Mouse (Mus musculus): Measurements from ENCODE around the gene Mreg. TPM values are rescaled to one million over a fixed set of nuclear protein-coding genes. Genes with fewer than 3 reads are reported as not detected.
A peak's percentile ranks its signal among the peaks of the same experiment; 100 is the strongest.

Gene Mreg
- total and polyA plus RNA-seq, 3 experiments: 50.6 to 69.8 (median 52.4) TPM

DNA sequence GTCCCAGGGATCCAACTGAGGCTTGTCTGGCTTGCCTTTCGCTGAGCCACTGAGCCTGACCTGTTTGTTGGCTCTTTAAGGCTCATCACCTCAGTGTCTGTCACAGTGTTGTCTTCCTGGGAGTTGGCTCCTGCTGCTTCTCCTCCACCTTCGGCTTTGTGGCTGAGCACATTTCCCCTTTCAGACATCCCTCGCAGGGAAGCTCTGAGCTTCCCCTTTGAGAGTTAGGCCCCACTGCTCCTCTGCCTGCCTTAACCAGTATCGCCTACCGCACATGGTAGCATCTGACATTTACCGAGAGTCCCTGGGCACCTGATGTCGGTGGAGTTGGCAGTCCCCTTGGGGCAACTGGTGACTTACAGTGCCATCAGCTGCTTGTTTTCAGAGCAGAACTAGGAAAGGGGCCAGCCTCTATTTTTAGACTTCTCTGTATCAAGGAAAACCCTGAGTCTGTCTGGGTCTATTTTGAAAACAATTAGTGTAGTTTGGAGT lies 2.4 kb upstream of the Mreg start (continued):
- 0 out of 2 replicates have a peak, but pooled peaks have one; percentile 23 for TF ChIP-seq NRF1 (IDR thresholded peaks at IDR 0.05; ENCODE audit: low read depth, low read length)
- TF ChIP-seq KAT2A (IDR thresholded peaks at IDR 0.05; ENCODE audit: insufficient replicate concordance, low read length): no peak
- TF ChIP-seq ZNF384 (IDR thresholded peaks at IDR 0.05; ENCODE audit: low read depth, low read length): peak; percentile 36; the same call in 1 of the 2 replicates
- no peak for TF ChIP-seq JUN (IDR thresholded peaks at IDR 0.05; ENCODE audit: insufficient read depth, low read depth, low read length)
- no peak for TF ChIP-seq E2F4 (IDR thresholded peaks at IDR 0.05; ENCODE audit: insufficient replicate concordance, low read depth, low read length)

DNA sequence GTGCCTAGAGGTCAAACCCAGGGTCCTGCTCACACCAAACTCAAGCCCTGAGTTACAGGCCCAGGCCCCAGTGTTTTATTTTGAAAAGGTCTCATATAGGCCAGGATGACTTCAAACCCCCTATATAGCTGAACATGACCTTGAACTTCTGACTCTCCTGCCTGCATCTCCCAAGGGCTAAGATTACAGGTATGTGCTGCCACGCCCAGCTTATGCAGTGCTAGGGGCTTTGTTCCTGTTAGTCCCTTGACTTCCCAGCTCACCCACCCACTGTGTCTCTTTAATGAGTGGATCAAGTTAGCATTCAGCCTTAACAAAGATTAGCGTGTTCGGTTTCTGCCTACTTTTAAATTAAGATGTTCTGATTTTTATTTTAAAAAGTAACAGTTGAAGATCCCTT lies 1.8 kb upstream of the Mreg start:
- Histone ChIP-seq H3K9ac (ENCODE audit: insufficient read depth, low read depth) (no peak overlapping the region), H3K4me3 (replicated peaks in 1 of 3; ENCODE audit: low read depth in 2 of 3, low read length in 2 of 3, poor library complexity in 1 of 3) (no peak overlapping the region), H3K4me2 (ENCODE audit: insufficient read depth, low read depth, poor library complexity, severe bottlenecking) (no peak overlapping the region), H3K79me2 (replicated peaks; ENCODE audit: control insufficient read depth, extremely low read depth, insufficient read depth, poor library complexity, severe bottlenecking) (peaks cover 28% of the 10 kb centered on the region), H3K36me3 (replicated peaks in 1 of 2; ENCODE audit: control insufficient read depth in 1 of 2, insufficient read depth in 1 of 2, low read length in 1 of 2) (peaks cover 0 to 9% of the 10 kb centered on the region in 2 experiments), H3K4me1 (ENCODE audit: control insufficient read depth in 1 of 2, insufficient read depth in 2 of 2) (peaks cover 18 to 51% of the 10 kb centered on the region in 2 experiments), H3K27me3 (replicated peaks) (no peaks in the 10 kb centered on the region), H3K9me3 (replicated peaks; ENCODE audit: low read length) (no peaks in the 10 kb centered on the region), H3K27ac (ENCODE audit: insufficient read depth, low read depth) (peak overlapping the region; percentile 81)
- dilution Hi-C loops (cut with MboI; ENCODE audit: extremely low pct_ligation_motif_present, extremely low pct_unique_long_range_greater_than_20kb, low sequenced_read_pairs) (no loop called here), in situ Hi-C loops (cut with MboI; ENCODE audit: low pct_ligation_motif_present, low pct_unique_long_range_greater_than_20kb, low sequenced_read_pairs) (no loop called here)
- TF ChIP-seq KAT2A (IDR thresholded peaks at IDR 0.05; ENCODE audit: insufficient replicate concordance, low read length): no peak
- TF ChIP-seq RCOR1 (conservative IDR thresholded peaks at IDR 0.05; ENCODE audit: low read depth, low read length): no peak
- no peak for TF ChIP-seq POLR2AphosphoS2 (IDR thresholded peaks at IDR 0.05; ENCODE audit: low read depth, low read length)
- no peak for TF ChIP-seq HCFC1 (IDR thresholded peaks at IDR 0.05; ENCODE audit: low read depth, low read length)
- no peak for TF ChIP-seq NELFE (IDR thresholded peaks at IDR 0.05; ENCODE audit: low read depth, low read length)
- TF ChIP-seq CTCF (conservative IDR thresholded peaks at IDR 0.05 in 1 of 2, IDR thresholded peaks at IDR 0.05 in 1 of 2; ENCODE audit: low read depth in 2 of 2, low read length in 2 of 2): no peak
- no peak for DNase-seq (ENCODE audit: extremely low read depth)

DNA sequence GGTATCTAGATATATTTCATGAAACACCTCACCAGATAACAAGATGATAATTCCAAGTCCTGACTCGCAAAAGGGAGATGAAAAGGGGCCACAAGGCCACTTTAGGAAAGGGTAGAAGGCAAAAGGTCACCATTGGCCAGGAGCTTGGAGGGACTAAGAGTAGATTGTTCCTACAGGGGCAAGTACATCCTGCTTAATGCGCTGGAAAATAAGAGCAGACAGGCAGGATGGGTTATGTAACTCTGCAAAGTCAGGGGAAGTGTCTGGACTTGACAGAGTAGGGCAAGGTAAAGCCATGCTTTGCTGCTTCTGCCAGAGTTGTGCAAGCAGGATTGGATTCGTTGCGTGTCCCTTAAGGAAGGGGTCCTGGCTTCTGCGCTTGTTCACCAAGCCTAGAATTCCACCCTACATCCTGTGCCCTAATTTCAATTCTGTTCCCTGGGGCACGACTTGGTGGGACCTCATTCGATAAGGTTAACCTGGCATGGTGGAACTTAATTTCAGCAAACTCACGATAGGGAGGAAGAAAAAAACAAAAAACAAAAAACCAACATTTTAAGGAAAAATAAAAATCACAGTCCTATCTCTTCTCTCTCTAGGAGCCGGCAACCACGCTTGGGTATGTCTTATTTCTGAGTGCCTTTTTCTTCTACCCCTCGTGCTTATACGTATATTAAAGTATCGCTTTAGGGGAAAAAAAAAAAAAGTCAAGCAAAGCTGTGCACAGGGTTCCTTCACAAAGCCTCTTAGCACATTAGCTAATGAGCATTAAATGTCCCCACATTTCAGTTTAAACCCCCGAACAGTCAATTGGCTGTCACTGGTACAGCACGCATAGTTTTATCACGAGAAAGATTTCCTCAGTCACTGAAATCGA lies 1.1 kb downstream of the Mreg start:
- peaks cover 57% of the 10 kb centered on the region for H3K79me2 ChIP-seq (replicated peaks; ENCODE audit: control insufficient read depth, extremely low read depth, insufficient read depth, poor library complexity, severe bottlenecking)
- H3K36me3 ChIP-seq (replicated peaks in 1 of 2; ENCODE audit: control insufficient read depth in 1 of 2, insufficient read depth in 1 of 2, low read length in 1 of 2): peaks cover 0 to 28% of the 10 kb centered on the region in 2 experiments
- dilution Hi-C loops (cut with MboI; ENCODE audit: extremely low pct_ligation_motif_present, extremely low pct_unique_long_range_greater_than_20kb, low sequenced_read_pairs): no loop called here
- H3K27ac ChIP-seq (ENCODE audit: insufficient read depth, low read depth): peak overlapping the region; percentile 63
- peaks cover 29 to 66% of the 10 kb centered on the region in 2 experiments for H3K4me1 ChIP-seq (ENCODE audit: control insufficient read depth in 1 of 2, insufficient read depth in 2 of 2)
- H3K27me3 ChIP-seq (replicated peaks): no peaks in the 10 kb centered on the region
- no peak for DNase-seq (ENCODE audit: extremely low read depth)
- H3K4me2 ChIP-seq (ENCODE audit: insufficient read depth, low read depth, poor library complexity, severe bottlenecking): peak overlapping the region; percentile 73
- in situ Hi-C loops (cut with MboI; ENCODE audit: low pct_ligation_motif_present, low pct_unique_long_range_greater_than_20kb, low sequenced_read_pairs): no loop called here
- peak overlapping the region; percentile 100 for H3K9ac ChIP-seq (ENCODE audit: insufficient read depth, low read depth)
- peak overlapping the region; percentile 68 to 79 (median 79) for H3K4me3 ChIP-seq (replicated peaks in 1 of 3; ENCODE audit: low read depth in 2 of 3, low read length in 2 of 3, poor library complexity in 1 of 3)
- no peaks in the 10 kb centered on the region for H3K9me3 ChIP-seq (replicated peaks; ENCODE audit: low read length)
- TF ChIP-seq MEF2A (IDR thresholded peaks at IDR 0.05; ENCODE audit: borderline replicate concordance, low read depth, low read length) (no peak), ETS1 (conservative IDR thresholded peaks at IDR 0.05; ENCODE audit: low read depth, low read length) (peak; percentile 9; the same call in 1 of the 2 replicates), USF2 (conservative IDR thresholded peaks at IDR 0.05; ENCODE audit: low read depth, low read length) (no peak), ZNF384 (IDR thresholded peaks at IDR 0.05; ENCODE audit: low read depth, low read length) (peak; percentile 64), CHD1 (IDR thresholded peaks at IDR 0.05; ENCODE audit: low read depth, low read length) (peak; percentile 83), PAX5 (IDR thresholded peaks at IDR 0.05; ENCODE audit: low read length) (no peak), HCFC1 (IDR thresholded peaks at IDR 0.05; ENCODE audit: low read depth, low read length) (no peak), MAFK (IDR thresholded peaks at IDR 0.05; ENCODE audit: insufficient replicate concordance, low read length) (peak; percentile 47; the same call in 1 of the 2 replicates), ZMIZ1 (IDR thresholded peaks at IDR 0.05; ENCODE audit: low read depth, low read length) (no peak), MXI1 (IDR thresholded peaks at IDR 0.05; ENCODE audit: low read depth, low read length) (peak; percentile 87), POLR2AphosphoS2 (IDR thresholded peaks at IDR 0.05; ENCODE audit: low read depth, low read length) (no peak), KAT2A (IDR thresholded peaks at IDR 0.05; ENCODE audit: insufficient replicate concordance, low read length) (no peak), MAX (IDR thresholded peaks at IDR 0.05; ENCODE audit: low read length) (0 out of 2 replicates have a peak, but pooled peaks have one; percentile 4), CHD2 (IDR thresholded peaks at IDR 0.05; ENCODE audit: low read length) (no peak), E2F4 (IDR thresholded peaks at IDR 0.05; ENCODE audit: insufficient replicate concordance, low read depth, low read length) (no peak), MYC (IDR thresholded peaks at IDR 0.05; ENCODE audit: low read depth, low read length) (no peak), SMC3 (IDR thresholded peaks at IDR 0.05; ENCODE audit: low read depth, low read length) (no peak), TBP (conservative IDR thresholded peaks at IDR 0.05; ENCODE audit: low read depth, low read length) (0 out of 2 replicates have a peak, but pooled peaks have one; percentile 17), BHLHE40 (IDR thresholded peaks at IDR 0.05; ENCODE audit: low read depth, low read length) (no peak), IRF4 (IDR thresholded peaks at IDR 0.05; ENCODE audit: low read depth, low read length) (no peak), ELF1 (IDR thresholded peaks at IDR 0.05; ENCODE audit: low read depth, low read length) (no peak)

Measured in CH12.LX (cell line).